Mouse (Mus musculus) liver, postnatal 0 days (tissue): ENCODE data around the gene Neb. TPM values are rescaled to one million over a fixed set of nuclear protein-coding genes. Genes with fewer than 3 reads are reported as not detected.

Source experiments
- ATAC-seq: fragments of 200-750 bp; cut with Nextera tagmentation; 2 replicates; pipeline ENCODE4 v1.8.0; 2017; ENCODE audit warnings: mild to moderate bottlenecking, moderate library complexity
- DNase-seq: peaks from one replicate; pipeline ENCODE4 v3.0.0-alpha.2; 2016
- H3K27ac ChIP-seq: fragments of 300-500 bp; sonication (generic); 2 replicates; pipeline ENCODE4 v1.5.1; 2014; ENCODE audit warnings: antibody characterized with exemption, moderate library complexity, mild to moderate bottlenecking, low read depth
- H3K27me3 ChIP-seq: fragments of 300-500 bp; sonication (generic); 2 replicates; pipeline ENCODE4 v1.6.1; 2014; ENCODE audit warnings: low read length, control low read depth, mixed read lengths; ENCODE audit not compliant: insufficient read depth
- H3K36me3 ChIP-seq: fragments of 300-500 bp; sonication (generic); replicated peaks from 2 replicates; pipeline ENCODE4 v1.6.1; 2014; ENCODE audit warnings: mild to moderate bottlenecking, control low read depth, low read length, moderate library complexity, mixed read lengths; ENCODE audit not compliant: insufficient read depth
- H3K4me1 ChIP-seq: fragments of 300-500 bp; sonication (generic); 2 replicates; pipeline ENCODE4 v1.6.1; 2014; ENCODE audit warnings: antibody characterized with exemption, mild to moderate bottlenecking, control low read depth; ENCODE audit not compliant: insufficient read depth
- H3K4me2 ChIP-seq: fragments of 300-500 bp; sonication (generic); 2 replicates; pipeline ENCODE4 v1.6.1; 2014; ENCODE audit warnings: low read depth, mild to moderate bottlenecking, low read length, moderate library complexity, mixed read lengths
- H3K4me3 ChIP-seq: fragments of 300-500 bp; sonication (generic); 2 replicates; pipeline ENCODE4 v1.5.1; 2014; ENCODE audit warnings: low read depth, low read length
- H3K9ac ChIP-seq: fragments of 300-500 bp; sonication (generic); replicated peaks from 2 replicates; pipeline ENCODE4 v1.6.1; 2014; ENCODE audit warnings: mild to moderate bottlenecking, moderate library complexity
- H3K9me3 ChIP-seq: fragments of 300-500 bp; sonication (generic); 2 replicates; pipeline ENCODE4 v1.6.1; 2016; ENCODE audit warnings: mild to moderate bottlenecking, control low read depth, low read length, mixed read lengths
- CTCF ChIP-seq: sonication (generic); IDR thresholded peaks from 2 replicates; pipeline ENCODE4 v1.5.1; 2016; ENCODE audit warnings: antibody characterized with exemption, low read depth
- EP300 ChIP-seq: IDR thresholded peaks from 2 replicates; pipeline ENCODE4 v1.6.1; 2016; ENCODE audit warnings: antibody characterized with exemption, low read depth, mild to moderate bottlenecking
- WGBS: fragments of 180-500 bp; shearing (Covaris S2); extraction: QIAGEN DNeasy Blood & Tissue Kit; methylation state at CpG from one replicate; pipeline ENCODE4 v1.1.7; 2014; ENCODE audit not compliant: insufficient replicate concordance; 5-methylcytosine and 5-hydroxymethylcytosine counted together
- polyA plus RNA-seq: library from polyadenylated mRNA; unstranded; fragments of >200 nt; fragmentation: Nextera tagmentation; extraction: Ambion mirVana; gene quantifications from 2 replicates; pipeline ENCODE4 v1.2.1, GENCODE M21; 2015

Neb gene
- polyA plus RNA-seq, 1 experiment from 2014 or later, result 1.7 TPM

DNA sequence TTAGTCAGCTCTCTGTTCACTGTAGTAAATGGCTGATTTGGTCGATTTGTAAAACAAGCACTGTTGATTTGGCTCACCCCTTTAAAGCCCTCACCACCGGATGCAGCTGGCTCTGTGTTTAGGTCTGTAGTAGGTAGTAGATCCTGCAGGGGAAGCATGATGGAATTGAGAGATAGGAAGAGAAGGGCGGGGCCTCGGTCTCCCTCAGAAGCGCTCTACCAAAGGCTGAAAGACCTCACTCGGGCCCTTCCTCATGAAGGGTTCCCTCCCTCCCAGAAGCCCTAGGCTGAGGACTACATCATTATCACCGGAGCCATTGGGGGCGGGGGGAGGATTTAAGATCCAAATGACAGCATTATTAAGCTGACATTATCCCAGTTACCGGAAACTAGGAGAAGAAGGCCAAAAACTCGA lies 581 bp upstream of the Neb start:
- H3K9ac ChIP-seq, result no peak overlapping the region
- 46% methylated on average over 10 of the region's 10 CpGs for WGBS

DNA sequence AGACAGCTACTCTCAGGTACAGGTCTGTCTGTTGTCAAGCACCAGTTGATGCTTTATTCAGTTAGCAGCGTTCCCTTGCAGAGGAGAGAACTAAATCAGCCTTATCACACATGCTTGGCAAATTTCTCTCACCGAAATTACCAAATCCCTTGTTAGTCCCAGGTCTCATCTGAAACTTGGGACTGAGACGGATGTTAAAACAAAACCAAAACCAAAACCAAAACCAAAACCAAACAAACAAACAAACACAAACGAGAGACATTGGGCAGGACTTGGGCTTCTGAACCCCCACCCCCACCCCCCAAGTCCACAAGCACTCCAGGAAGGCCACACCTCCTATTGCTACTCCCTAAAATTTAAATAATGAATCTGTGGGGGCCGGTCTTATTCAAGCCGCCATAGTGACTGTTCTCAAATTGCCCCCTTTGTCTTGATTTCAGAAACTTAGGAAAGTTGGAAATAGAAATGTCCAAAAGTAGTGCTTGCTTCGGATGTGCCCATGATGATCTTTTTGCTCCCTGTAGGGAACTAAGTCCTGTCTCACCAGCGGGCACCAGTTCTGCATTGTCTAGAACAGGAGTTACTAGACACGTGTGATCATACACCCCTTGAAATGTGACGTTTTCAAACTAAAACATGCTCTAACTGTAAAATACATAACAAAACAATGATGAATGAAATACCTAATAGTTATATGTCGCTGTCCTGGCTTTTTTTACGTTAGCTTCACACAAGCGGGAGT lies 397 bp downstream of the Neb start:
- DNase-seq (no peak), ATAC-seq (peak; percentile 64)
- Histone ChIP-seq H3K36me3 (no peaks in the 10 kb centered on the region), H3K9me3 (no peaks in the 10 kb centered on the region), H3K9ac (no peak overlapping the region), H3K27ac (no peak overlapping the region), H3K4me3 (peak overlapping the region; percentile 31), H3K4me1 (peaks cover 5% of the 10 kb centered on the region; the same call in 1 of the 2 replicates), H3K27me3 (no peaks in the 10 kb centered on the region), H3K4me2 (peak overlapping the region; percentile 56)
- WGBS, result 49% methylated on average over 13 of the region's 13 CpGs
- TF ChIP-seq CTCF (no peak), EP300 (no peak)

More for the DNA sequence above, 581 bp upstream of the Neb start:
- H3K4me1 ChIP-seq, result peaks cover 5% of the 10 kb centered on the region; the same call in 1 of the 2 replicates
- H3K27me3 ChIP-seq, result no peaks in the 10 kb centered on the region
- peak overlapping the region; percentile 56 for H3K4me2 ChIP-seq
- no peak overlapping the region for H3K27ac ChIP-seq
- H3K4me3 ChIP-seq, result 0 out of 2 replicates have a peak overlapping the region, but pooled peaks have one; percentile 31
- DNase-seq, result peak; percentile 20
- TF ChIP-seq CTCF (no peak), EP300 (no peak)
- peak; percentile 69 for ATAC-seq
- H3K36me3 ChIP-seq, result no peaks in the 10 kb centered on the region
- no peaks in the 10 kb centered on the region for H3K9me3 ChIP-seq

GRCm38 (mm10) chr2:52374706-52375105 lies 3.6 kb downstream of the Neb start:
- DNase-seq, result no peak
- Histone ChIP-seq H3K36me3 (no peaks in the 10 kb centered on the region), H3K9ac (no peak overlapping the region), H3K4me3 (no peak overlapping the region), H3K27ac (no peak overlapping the region), H3K9me3 (no peaks in the 10 kb centered on the region), H3K4me2 (no peak overlapping the region), H3K27me3 (no peaks in the 10 kb centered on the region), H3K4me1 (peaks cover 12% of the 10 kb centered on the region; the same call in 1 of the 2 replicates)
- WGBS, result 71% methylated on average over 6 of the region's 6 CpGs
- ATAC-seq, result no peak
- no peak for TF ChIP-seq EP300
- TF ChIP-seq CTCF, result no peak

GRCm38 (mm10) chr2:52372480-52372879 lies 5.8 kb downstream of the Neb start:
- Histone ChIP-seq H3K36me3 (no peaks in the 10 kb centered on the region), H3K4me3 (no peak overlapping the region), H3K27ac (no peak overlapping the region), H3K9me3 (no peaks in the 10 kb centered on the region), H3K9ac (no peak overlapping the region), H3K27me3 (no peaks in the 10 kb centered on the region), H3K4me1 (peaks cover 7% of the 10 kb centered on the region; the same call in 1 of the 2 replicates), H3K4me2 (no peak overlapping the region)
- no peak for DNase-seq
- 32% methylated on average over 6 of the region's 6 CpGs for WGBS
- no peak for TF ChIP-seq EP300
- no peak for TF ChIP-seq CTCF
- ATAC-seq, result peak; percentile 53; the same call in 1 of the 2 replicates

GRCm38 (mm10) chr2:52372080-52372479 lies 6.2 kb downstream of the Neb start:
- no peak overlapping the region for H3K9ac ChIP-seq
- 70% methylated on average over 4 of the region's 4 CpGs for WGBS
- no peaks in the 10 kb centered on the region for H3K36me3 ChIP-seq
- no peak overlapping the region for H3K4me2 ChIP-seq
- DNase-seq, result no peak
- H3K9me3 ChIP-seq, result no peaks in the 10 kb centered on the region
- TF ChIP-seq EP300, result no peak
- TF ChIP-seq CTCF, result no peak
- peaks cover 7% of the 10 kb centered on the region; the same call in 1 of the 2 replicates for H3K4me1 ChIP-seq
- H3K27me3 ChIP-seq, result no peaks in the 10 kb centered on the region
- H3K4me3 ChIP-seq, result no peak overlapping the region
- ATAC-seq, result 0 out of 2 replicates have a peak, but pooled peaks have one; percentile 4
- no peak overlapping the region for H3K27ac ChIP-seq

GRCm38 (mm10) chr2:52371066-52371465 lies 7.2 kb downstream of the Neb start:
- WGBS, result 55% methylated on average over 2 of the region's 2 CpGs
- no peak overlapping the region for H3K27ac ChIP-seq
- no peak overlapping the region for H3K9ac ChIP-seq
- no peaks in the 10 kb centered on the region for H3K36me3 ChIP-seq
- H3K27me3 ChIP-seq, result no peaks in the 10 kb centered on the region
- H3K4me1 ChIP-seq, result peaks cover 7% of the 10 kb centered on the region; the same call in 1 of the 2 replicates
- no peaks in the 10 kb centered on the region for H3K9me3 ChIP-seq
- DNase-seq (no peak), ATAC-seq (no peak)
- TF ChIP-seq EP300 (no peak), CTCF (no peak)
- H3K4me2 ChIP-seq, result no peak overlapping the region
- no peak overlapping the region for H3K4me3 ChIP-seq
